Mouse (Mus musculus) forebrain, embryonic 13.5 days (tissue): Measurements from ENCODE around the gene Negr1. TPM values are rescaled to one million over a fixed set of nuclear protein-coding genes. Genes with fewer than 3 reads are reported as not detected.

ENCODE experiments used
- ATAC-seq: fragments of 200-750 bp; cut with Nextera tagmentation; 2 replicates; pipeline ENCODE4 v1.8.0; 2017
- H3K27ac ChIP-seq: fragments of 300-500 bp; sonication (generic); 2 replicates; pipeline ENCODE4 v1.5.1; 2015; ENCODE audit warnings: inconsistent platforms, mild to moderate bottlenecking, moderate library complexity
- H3K27me3 ChIP-seq: fragments of 300-500 bp; sonication (generic); 2 replicates; pipeline ENCODE4 v1.6.1; 2015; ENCODE audit warnings: mild to moderate bottlenecking, inconsistent platforms
- H3K36me3 ChIP-seq: fragments of 300-500 bp; sonication (generic); 2 replicates; pipeline ENCODE4 v1.6.1; 2015; ENCODE audit warnings: mild to moderate bottlenecking, inconsistent platforms; ENCODE audit not compliant: poor library complexity, severe bottlenecking
- H3K4me1 ChIP-seq: fragments of 300-500 bp; sonication (generic); 2 replicates; pipeline ENCODE4 v1.6.1; 2015; ENCODE audit warnings: inconsistent platforms
- H3K4me2 ChIP-seq: fragments of 300-500 bp; sonication (generic); 2 replicates; pipeline ENCODE4 v1.6.1; 2015; ENCODE audit warnings: inconsistent platforms, mild to moderate bottlenecking, moderate library complexity
- H3K4me3 ChIP-seq: fragments of 300-500 bp; sonication (generic); 2 replicates; pipeline ENCODE4 v1.5.1; 2015; ENCODE audit warnings: mild to moderate bottlenecking, inconsistent platforms
- H3K9ac ChIP-seq: fragments of 300-500 bp; sonication (generic); 2 replicates; pipeline ENCODE4 v1.6.1; 2015; ENCODE audit warnings: mild to moderate bottlenecking, inconsistent platforms
- H3K9me3 ChIP-seq: fragments of 300-500 bp; sonication (generic); replicated peaks from 2 replicates; pipeline ENCODE4 v1.6.1; 2016; ENCODE audit warnings: inconsistent platforms
- WGBS: fragments of 180-500 bp; shearing (Covaris S2); methylation state at CpG from one replicate; pipeline ENCODE4 v1.1.7; 2015; 5-methylcytosine and 5-hydroxymethylcytosine counted together
- polyA plus RNA-seq: library from polyadenylated mRNA; unstranded; fragments of >200 nt; fragmentation: Nextera tagmentation; extraction: Ambion mirVana; gene quantifications from 2 replicates; pipeline ENCODE4 v1.2.1, GENCODE M21; 2015

Gene Negr1
- polyA plus RNA-seq, 1 experiment from 2014 or later = 22.5 TPM

GRCm38 (mm10) chr3:157079250-157079965 is 517.8 kb downstream of the Negr1 start:
- 0 out of 2 replicates have a peak, but pooled peaks cover 4% of the 10 kb centered on the region for H3K4me1 ChIP-seq
- no peak for ATAC-seq
- H3K9me3 ChIP-seq = no peaks in the 10 kb centered on the region
- WGBS = 88% methylated on average over 2 of the region's 2 CpGs
- no peaks in the 10 kb centered on the region for H3K27me3 ChIP-seq
- no peak overlapping the region for H3K4me3 ChIP-seq
- no peak overlapping the region for H3K9ac ChIP-seq
- no peaks in the 10 kb centered on the region for H3K36me3 ChIP-seq
- no peak overlapping the region for H3K27ac ChIP-seq
- H3K4me2 ChIP-seq = no peak overlapping the region

- Histone ChIP-seq H3K4me3 (no peak overlapping the region), H3K9ac (no peak overlapping the region), H3K27ac (no peak overlapping the region), H3K4me1 (0 out of 2 replicates have a peak, but pooled peaks cover 4% of the 10 kb centered on the region), H3K9me3 (no peaks in the 10 kb centered on the region), H3K4me2 (no peak overlapping the region), H3K27me3 (no peaks in the 10 kb centered on the region), H3K36me3 (no peaks in the 10 kb centered on the region)
- WGBS = 83% methylated on average over 1 of the region's 1 CpGs
- no peak for ATAC-seq
Measured at GRCm38 (mm10) chr3:157079966-157080306, 518.3 kb downstream of the Negr1 start.

- Histone ChIP-seq H3K4me2 (no peak overlapping the region), H3K27ac (no peak overlapping the region), H3K4me1 (0 out of 2 replicates have a peak, but pooled peaks cover 4% of the 10 kb centered on the region), H3K36me3 (no peaks in the 10 kb centered on the region), H3K9me3 (no peaks in the 10 kb centered on the region), H3K27me3 (no peaks in the 10 kb centered on the region), H3K9ac (no peak overlapping the region), H3K4me3 (no peak overlapping the region)
- no peak for ATAC-seq
- WGBS = 88% methylated on average over 1 of the region's 1 CpGs
Measured at GRCm38 (mm10) chr3:157080585-157080984, 519.0 kb downstream of the Negr1 start.

GRCm38 (mm10) chr3:157082808-157083784 is 521.5 kb downstream of the Negr1 start:
- Histone ChIP-seq H3K9me3 (no peaks in the 10 kb centered on the region), H3K4me1 (0 out of 2 replicates have a peak, but pooled peaks cover 4% of the 10 kb centered on the region), H3K9ac (no peak overlapping the region), H3K27ac (no peak overlapping the region), H3K4me3 (no peak overlapping the region), H3K4me2 (no peak overlapping the region), H3K36me3 (no peaks in the 10 kb centered on the region), H3K27me3 (no peaks in the 10 kb centered on the region)
- ATAC-seq = peak; percentile 62; the same call in 1 of the 2 replicates
- WGBS = 81% methylated on average over 8 of the region's 8 CpGs

GRCm38 (mm10) chr3:157085180-157085579 is 523.6 kb downstream of the Negr1 start:
- Histone ChIP-seq H3K27ac (no peak overlapping the region), H3K36me3 (no peaks in the 10 kb centered on the region), H3K9me3 (no peaks in the 10 kb centered on the region), H3K4me1 (0 out of 2 replicates have a peak, but pooled peaks cover 4% of the 10 kb centered on the region), H3K4me2 (no peak overlapping the region), H3K27me3 (no peaks in the 10 kb centered on the region), H3K9ac (no peak overlapping the region), H3K4me3 (no peak overlapping the region)
- 87% methylated on average over 1 of the region's 1 CpGs for WGBS
- ATAC-seq = no peak

GRCm38 (mm10) chr3:157090051-157090450 is 528.5 kb downstream of the Negr1 start:
- Histone ChIP-seq H3K4me3 (no peak overlapping the region), H3K27me3 (no peaks in the 10 kb centered on the region), H3K36me3 (no peaks in the 10 kb centered on the region), H3K9ac (no peak overlapping the region), H3K4me1 (no peaks in the 10 kb centered on the region), H3K4me2 (no peak overlapping the region), H3K27ac (no peak overlapping the region), H3K9me3 (no peaks in the 10 kb centered on the region)
- no peak for ATAC-seq
- 80% methylated on average over 4 of the region's 4 CpGs for WGBS

GRCm38 (mm10) chr3:157096284-157096683 is 534.7 kb downstream of the Negr1 start:
- WGBS = 91% methylated on average over 1 of the region's 1 CpGs

GRCm38 (mm10) chr3:157097514-157097913 is 535.9 kb downstream of the Negr1 start:
- Histone ChIP-seq H3K36me3 (no peaks in the 10 kb centered on the region), H3K4me1 (no peaks in the 10 kb centered on the region), H3K27me3 (no peaks in the 10 kb centered on the region), H3K4me2 (no peak overlapping the region), H3K9ac (no peak overlapping the region), H3K9me3 (no peaks in the 10 kb centered on the region), H3K4me3 (no peak overlapping the region), H3K27ac (no peak overlapping the region)
- ATAC-seq = no peak

More at GRCm38 (mm10) chr3:157096284-157096683, 534.7 kb downstream of the Negr1 start:
- no peak overlapping the region for H3K4me3 ChIP-seq
- no peaks in the 10 kb centered on the region for H3K4me1 ChIP-seq
- H3K27me3 ChIP-seq = no peaks in the 10 kb centered on the region
- no peak overlapping the region for H3K9ac ChIP-seq
- no peak overlapping the region for H3K4me2 ChIP-seq
- ATAC-seq = no peak
- H3K27ac ChIP-seq = no peak overlapping the region
- no peaks in the 10 kb centered on the region for H3K9me3 ChIP-seq
- no peaks in the 10 kb centered on the region for H3K36me3 ChIP-seq

GRCm38 (mm10) chr3:157098417-157098816 is 536.8 kb downstream of the Negr1 start:
- ATAC-seq = peak; percentile 50; the same call in 1 of the 2 replicates
- no peak overlapping the region for H3K4me3 ChIP-seq
- WGBS = 41% methylated on average over 6 of the region's 6 CpGs

GRCm38 (mm10) chr3:157104866-157105579 is 543.4 kb downstream of the Negr1 start:
- Histone ChIP-seq H3K9me3 (no peaks in the 10 kb centered on the region), H3K27me3 (no peaks in the 10 kb centered on the region), H3K4me1 (no peaks in the 10 kb centered on the region), H3K36me3 (no peaks in the 10 kb centered on the region), H3K4me2 (no peak overlapping the region), H3K27ac (no peak overlapping the region), H3K4me3 (no peak overlapping the region), H3K9ac (no peak overlapping the region)
- WGBS = 95% methylated on average over 3 of the region's 3 CpGs
- no peak for ATAC-seq

More at GRCm38 (mm10) chr3:157098417-157098816, 536.8 kb downstream of the Negr1 start:
- no peaks in the 10 kb centered on the region for H3K9me3 ChIP-seq
- H3K27ac ChIP-seq = no peak overlapping the region
- H3K36me3 ChIP-seq = no peaks in the 10 kb centered on the region
- H3K4me2 ChIP-seq = no peak overlapping the region
- no peak overlapping the region for H3K9ac ChIP-seq
- no peaks in the 10 kb centered on the region for H3K4me1 ChIP-seq
- H3K27me3 ChIP-seq = no peaks in the 10 kb centered on the region

- no peak for ATAC-seq
- Histone ChIP-seq H3K36me3 (no peaks in the 10 kb centered on the region), H3K4me2 (no peak overlapping the region), H3K9me3 (no peaks in the 10 kb centered on the region), H3K27me3 (no peaks in the 10 kb centered on the region), H3K4me3 (no peak overlapping the region), H3K4me1 (no peaks in the 10 kb centered on the region), H3K27ac (no peak overlapping the region), H3K9ac (no peak overlapping the region)
- WGBS = 80% methylated on average over 6 of the region's 6 CpGs
Measured at GRCm38 (mm10) chr3:157105580-157106264, 544.1 kb downstream of the Negr1 start.
